Mouse (Mus musculus): ENCODE measurements around the gene Fitm2. TPM values are rescaled to one million over a fixed set of nuclear protein-coding genes. Genes with fewer than 3 reads are reported as not detected.

Fitm2 gene
- polyA plus RNA-seq, 1 experiment from 2014 or later: 16.9 TPM

- 69% methylated on average over 1 of the region's 1 CpGs for WGBS
Observed at GRCm38 (mm10) chr2:163439488-163439887, 32.9 kb downstream of the Fitm2 start.

GRCm38 (mm10) chr2:163438619-163439451 lies 33.6 kb downstream of the Fitm2 start:
- H3K36me3 ChIP-seq: no peaks in the 10 kb centered on the region
- peaks cover 34% of the 10 kb centered on the region for H3K4me1 ChIP-seq (replicated peaks)
- H3K4me3 ChIP-seq: peak overlapping the region; percentile 95
- peak; percentile 63 for ATAC-seq (ENCODE audit: low FRiP score, low read depth)
- H3K9ac ChIP-seq: peak overlapping the region; percentile 95
- H3K4me2 ChIP-seq: peak overlapping the region; percentile 74
- H3K9me3 ChIP-seq: no peaks in the 10 kb centered on the region
- no peaks in the 10 kb centered on the region for H3K27me3 ChIP-seq
- peak overlapping the region; percentile 93 for H3K27ac ChIP-seq (replicated peaks)
- 1% methylated on average over 29 of the region's 30 CpGs for WGBS

More at GRCm38 (mm10) chr2:163439488-163439887, 32.9 kb downstream of the Fitm2 start:
- H3K4me2 ChIP-seq: peak overlapping the region; percentile 74
- peaks cover 34% of the 10 kb centered on the region for H3K4me1 ChIP-seq (replicated peaks)
- ATAC-seq (ENCODE audit: low FRiP score, low read depth): no peak
- H3K27ac ChIP-seq (replicated peaks): no peak overlapping the region
- peak overlapping the region; percentile 95 for H3K9ac ChIP-seq
- no peaks in the 10 kb centered on the region for H3K27me3 ChIP-seq
- no peaks in the 10 kb centered on the region for H3K9me3 ChIP-seq
- peak overlapping the region; percentile 95 for H3K4me3 ChIP-seq
- H3K36me3 ChIP-seq: no peaks in the 10 kb centered on the region

GRCm38 (mm10) chr2:163438246-163438618 lies 34.2 kb downstream of the Fitm2 start, which contains the start of gene Gdap1l1:
Gene Gdap1l1 (plus strand): TSS chr2:163438476.
- Histone ChIP-seq H3K27me3 (no peaks in the 10 kb centered on the region), H3K9ac (peak within 1 kb of the TSS; percentile 95), H3K4me1 (replicated peaks) (peaks cover 34% of the 10 kb centered on the region), H3K4me2 (peak within 1 kb of the TSS; percentile 74), H3K9me3 (no peaks in the 10 kb centered on the region), H3K4me3 (peak within 1 kb of the TSS; percentile 95), H3K36me3 (no peaks in the 10 kb centered on the region), H3K27ac (replicated peaks) (peak within 1 kb of the TSS; percentile 93)
- WGBS: 0% methylated on average over 18 of the region's 18 CpGs
- ATAC-seq (ENCODE audit: low FRiP score, low read depth): peak; percentile 82

GRCm38 (mm10) chr2:163437800-163438199 lies 34.6 kb downstream of the Fitm2 start:
- Histone ChIP-seq H3K4me3 (peak overlapping the region; percentile 95), H3K27me3 (no peaks in the 10 kb centered on the region), H3K27ac (replicated peaks) (peak overlapping the region; percentile 93), H3K4me2 (peak overlapping the region; percentile 74), H3K4me1 (replicated peaks) (peaks cover 34% of the 10 kb centered on the region), H3K36me3 (no peaks in the 10 kb centered on the region), H3K9ac (peak overlapping the region; percentile 95), H3K9me3 (no peaks in the 10 kb centered on the region)
- WGBS: 27% methylated on average over 4 of the region's 4 CpGs
- no peak for ATAC-seq (ENCODE audit: low FRiP score, low read depth)

- Histone ChIP-seq H3K4me3 (no peak overlapping the region), H3K36me3 (no peaks in the 10 kb centered on the region), H3K4me2 (no peak overlapping the region), H3K4me1 (replicated peaks) (peaks cover 5% of the 10 kb centered on the region), H3K27ac (replicated peaks) (no peak overlapping the region), H3K27me3 (no peaks in the 10 kb centered on the region), H3K9me3 (no peaks in the 10 kb centered on the region), H3K9ac (no peak overlapping the region)
- no peak for ATAC-seq (ENCODE audit: low FRiP score, low read depth)
- WGBS: 20% methylated on average over 4 of the region's 4 CpGs
Observed at GRCm38 (mm10) chr2:163433971-163434370, 38.5 kb downstream of the Fitm2 start.

- ATAC-seq (ENCODE audit: low FRiP score, low read depth): no peak
- no peak overlapping the region for H3K9ac ChIP-seq
- WGBS: 90% methylated on average over 9 of the region's 9 CpGs
- no peaks in the 10 kb centered on the region for H3K9me3 ChIP-seq
- H3K4me3 ChIP-seq: no peak overlapping the region
- H3K4me2 ChIP-seq: no peak overlapping the region
- H3K4me1 ChIP-seq (replicated peaks): no peaks in the 10 kb centered on the region
- no peak overlapping the region for H3K27ac ChIP-seq (replicated peaks)
- no peaks in the 10 kb centered on the region for H3K27me3 ChIP-seq
- no peaks in the 10 kb centered on the region for H3K36me3 ChIP-seq
Observed at GRCm38 (mm10) chr2:163431289-163431688, 41.1 kb downstream of the Fitm2 start.

GRCm38 (mm10) chr2:163428346-163429011 lies 44.0 kb downstream of the Fitm2 start:
- Histone ChIP-seq H3K27ac (replicated peaks) (no peak overlapping the region), H3K4me3 (no peak overlapping the region), H3K9me3 (no peaks in the 10 kb centered on the region), H3K36me3 (no peaks in the 10 kb centered on the region), H3K27me3 (no peaks in the 10 kb centered on the region), H3K9ac (no peak overlapping the region), H3K4me1 (replicated peaks) (no peaks in the 10 kb centered on the region), H3K4me2 (no peak overlapping the region)
- 64% methylated on average over 4 of the region's 4 CpGs for WGBS
- ATAC-seq (ENCODE audit: low FRiP score, low read depth): no peak

- Histone ChIP-seq H3K4me3 (no peak within 1 kb of the TSS), H3K4me1 (replicated peaks) (peaks cover 17% of the 10 kb centered on the region), H3K9ac (no peak within 1 kb of the TSS), H3K36me3 (0 out of 2 replicates have a peak, but pooled peaks cover 4% of the 10 kb centered on the region), H3K27ac (replicated peaks) (no peak within 1 kb of the TSS), H3K27me3 (no peaks in the 10 kb centered on the region), H3K9me3 (no peaks in the 10 kb centered on the region), H3K4me2 (no peak within 1 kb of the TSS)
- WGBS: 88% methylated on average over 6 of the region's 6 CpGs
- ATAC-seq (ENCODE audit: low FRiP score, low read depth): no peak
Observed at GRCm38 (mm10) chr2:163424597-163424996, 47.8 kb downstream of the Fitm2 start, which contains the start of gene Oser1. Gene Oser1 (minus strand): TSS chr2:163424697.

GRCm38 (mm10) chr2:163422895-163423660 lies 49.4 kb downstream of the Fitm2 start:
- H3K27me3 ChIP-seq: no peaks in the 10 kb centered on the region
- H3K4me1 ChIP-seq (replicated peaks): peaks cover 25% of the 10 kb centered on the region
- H3K4me2 ChIP-seq: no peak overlapping the region
- 83% methylated on average over 9 of the region's 9 CpGs for WGBS
- no peaks in the 10 kb centered on the region for H3K9me3 ChIP-seq
- H3K27ac ChIP-seq (replicated peaks): no peak overlapping the region
- H3K9ac ChIP-seq: no peak overlapping the region
- H3K4me3 ChIP-seq: no peak overlapping the region
- no peak for ATAC-seq (ENCODE audit: low FRiP score, low read depth)
- 0 out of 2 replicates have a peak, but pooled peaks cover 4% of the 10 kb centered on the region for H3K36me3 ChIP-seq

GRCm38 (mm10) chr2:163420366-163420886 lies 52.0 kb downstream of the Fitm2 start:
- peaks cover 33% of the 10 kb centered on the region for H3K4me1 ChIP-seq (replicated peaks)
- H3K9ac ChIP-seq: peak overlapping the region; percentile 77
- peak overlapping the region; percentile 88; the same call in 1 of the 2 replicates for H3K27ac ChIP-seq (replicated peaks)
- peak overlapping the region; percentile 87 for H3K4me2 ChIP-seq
- H3K4me3 ChIP-seq: peak overlapping the region; percentile 76
- 0 out of 2 replicates have a peak, but pooled peaks cover 4% of the 10 kb centered on the region for H3K36me3 ChIP-seq
- WGBS: 36% methylated on average over 10 of the region's 10 CpGs
- no peaks in the 10 kb centered on the region for H3K27me3 ChIP-seq
- no peaks in the 10 kb centered on the region for H3K9me3 ChIP-seq
- ATAC-seq (ENCODE audit: low FRiP score, low read depth): no peak

GRCm38 (mm10) chr2:163419346-163420045 lies 52.9 kb downstream of the Fitm2 start:
- Histone ChIP-seq H3K27ac (replicated peaks) (peak overlapping the region; percentile 88), H3K9ac (peak overlapping the region; percentile 83), H3K36me3 (peaks cover 6% of the 10 kb centered on the region; the same call in 1 of the 2 replicates), H3K9me3 (no peaks in the 10 kb centered on the region), H3K4me2 (peak overlapping the region; percentile 87), H3K4me3 (peak overlapping the region; percentile 76), H3K27me3 (no peaks in the 10 kb centered on the region), H3K4me1 (replicated peaks) (peaks cover 33% of the 10 kb centered on the region)
- ATAC-seq (ENCODE audit: low FRiP score, low read depth): peak; percentile 99
- under 1% methylated on average over 70 of the region's 71 CpGs for WGBS
